Mouse (Mus musculus): ENCODE results near the gene Tom1l1. TPM values are rescaled to one million over a fixed set of nuclear protein-coding genes. Genes with fewer than 3 reads are reported as not detected.

Gene Tom1l1
- polyA plus RNA-seq, 1 experiment, result 27.1 TPM

- TF ChIP-seq POLR2A (IDR thresholded peaks at IDR 0.05; ENCODE audit: low read depth, low read length) (0 out of 2 replicates have a peak, but pooled peaks have one; percentile 17), CTCF (IDR thresholded peaks at IDR 0.05; ENCODE audit: borderline replicate concordance, insufficient read depth, low read length) (no peak)
- peak overlapping the region; percentile 97 for H3K27ac ChIP-seq (ENCODE audit: insufficient read depth, low read length)
- no peak overlapping the region for H3K4me3 ChIP-seq (ENCODE audit: insufficient read depth, low read length)
- peaks cover 7% of the 10 kb centered on the region for H3K4me1 ChIP-seq (ENCODE audit: control insufficient read depth, insufficient read depth, low read length)
Measured at GRCm38 (mm10) chr11:90660662-90661061, 27.5 kb downstream of the Tom1l1 start.

GRCm38 (mm10) chr11:90657527-90657926 lies 30.6 kb downstream of the Tom1l1 start:
- TF ChIP-seq CTCF (IDR thresholded peaks at IDR 0.05; ENCODE audit: borderline replicate concordance, insufficient read depth, low read length), result no peak
- no peak overlapping the region for H3K27ac ChIP-seq (ENCODE audit: insufficient read depth, low read length)

GRCm38 (mm10) chr11:90652603-90653002 lies 35.6 kb downstream of the Tom1l1 start:
- H3K27ac ChIP-seq (ENCODE audit: insufficient read depth, low read length), result no peak overlapping the region
- TF ChIP-seq CTCF (IDR thresholded peaks at IDR 0.05; ENCODE audit: borderline replicate concordance, insufficient read depth, low read length), result no peak
- no peak for TF ChIP-seq POLR2A (IDR thresholded peaks at IDR 0.05; ENCODE audit: low read depth, low read length)
- H3K4me3 ChIP-seq (ENCODE audit: insufficient read depth, low read length), result no peak overlapping the region
- peaks cover 3% of the 10 kb centered on the region; the same call in 1 of the 2 replicates for H3K4me1 ChIP-seq (ENCODE audit: control insufficient read depth, insufficient read depth, low read length)

More at GRCm38 (mm10) chr11:90657527-90657926, 30.6 kb downstream of the Tom1l1 start:
- Histone ChIP-seq H3K4me3 (ENCODE audit: insufficient read depth, low read length) (no peak overlapping the region), H3K4me1 (ENCODE audit: control insufficient read depth, insufficient read depth, low read length) (peaks cover 4% of the 10 kb centered on the region)

GRCm38 (mm10) chr11:90650231-90650885 lies 37.8 kb downstream of the Tom1l1 start:
- TF ChIP-seq POLR2A (IDR thresholded peaks at IDR 0.05; ENCODE audit: low read depth, low read length), result no peak
- no peak for TF ChIP-seq CTCF (IDR thresholded peaks at IDR 0.05; ENCODE audit: borderline replicate concordance, insufficient read depth, low read length)
- H3K27ac ChIP-seq (ENCODE audit: insufficient read depth, low read length), result peak overlapping the region; percentile 74
- H3K4me3 ChIP-seq (ENCODE audit: insufficient read depth, low read length), result no peak overlapping the region
- H3K4me1 ChIP-seq (ENCODE audit: control insufficient read depth, insufficient read depth, low read length), result peaks cover 3% of the 10 kb centered on the region; the same call in 1 of the 2 replicates

GRCm38 (mm10) chr11:90649777-90650176 lies 38.4 kb downstream of the Tom1l1 start:
- no peak for TF ChIP-seq POLR2A (IDR thresholded peaks at IDR 0.05; ENCODE audit: low read depth, low read length)
- TF ChIP-seq CTCF (IDR thresholded peaks at IDR 0.05; ENCODE audit: borderline replicate concordance, insufficient read depth, low read length), result no peak
- H3K27ac ChIP-seq (ENCODE audit: insufficient read depth, low read length), result peak overlapping the region; percentile 74; the same call in 1 of the 2 replicates
- peaks cover 3% of the 10 kb centered on the region; the same call in 1 of the 2 replicates for H3K4me1 ChIP-seq (ENCODE audit: control insufficient read depth, insufficient read depth, low read length)
- H3K4me3 ChIP-seq (ENCODE audit: insufficient read depth, low read length), result no peak overlapping the region

GRCm38 (mm10) chr11:90638312-90638830 lies 49.8 kb downstream of the Tom1l1 start:
- Histone ChIP-seq H3K4me3 (ENCODE audit: insufficient read depth, low read length) (peak overlapping the region; percentile 74), H3K4me1 (ENCODE audit: control insufficient read depth, insufficient read depth, low read length) (no peaks in the 10 kb centered on the region; the same call in 1 of the 2 replicates), H3K27ac (ENCODE audit: insufficient read depth, low read length) (peak overlapping the region; percentile 42)
- no peak for TF ChIP-seq CTCF (IDR thresholded peaks at IDR 0.05; ENCODE audit: borderline replicate concordance, insufficient read depth, low read length)
- TF ChIP-seq POLR2A (IDR thresholded peaks at IDR 0.05; ENCODE audit: low read depth, low read length), result no peak

- peak within 1 kb of the TSS; percentile 81 for H3K27ac ChIP-seq (ENCODE audit: insufficient read depth, low read length)
- H3K4me1 ChIP-seq (ENCODE audit: control insufficient read depth, insufficient read depth, low read length), result no peaks in the 10 kb centered on the region; the same call in 1 of the 2 replicates
- peak; percentile 89 for TF ChIP-seq POLR2A (IDR thresholded peaks at IDR 0.05; ENCODE audit: low read depth, low read length)
- no peak for TF ChIP-seq CTCF (IDR thresholded peaks at IDR 0.05; ENCODE audit: borderline replicate concordance, insufficient read depth, low read length)
- H3K4me3 ChIP-seq (ENCODE audit: insufficient read depth, low read length), result peak within 1 kb of the TSS; percentile 74
Measured at GRCm38 (mm10) chr11:90637440-90638311, 50.5 kb downstream of the Tom1l1 start, which contains the start of the genes Stxbp4 and Cox11. Gene Stxbp4, minus strand, starts transcription at chr11:90638084. Gene Cox11, plus strand, starts transcription at chr11:90638173.

- no peak overlapping the region for H3K27ac ChIP-seq (ENCODE audit: insufficient read depth, low read length)
- no peak for TF ChIP-seq POLR2A (IDR thresholded peaks at IDR 0.05; ENCODE audit: low read depth, low read length)
- TF ChIP-seq CTCF (IDR thresholded peaks at IDR 0.05; ENCODE audit: borderline replicate concordance, insufficient read depth, low read length), result no peak
- no peaks in the 10 kb centered on the region; the same call in 1 of the 2 replicates for H3K4me1 ChIP-seq (ENCODE audit: control insufficient read depth, insufficient read depth, low read length)
- H3K4me3 ChIP-seq (ENCODE audit: insufficient read depth, low read length), result no peak overlapping the region
Measured at GRCm38 (mm10) chr11:90634661-90635060, 53.5 kb downstream of the Tom1l1 start.

- TF ChIP-seq POLR2A (IDR thresholded peaks at IDR 0.05; ENCODE audit: low read depth, low read length) (no peak), CTCF (IDR thresholded peaks at IDR 0.05; ENCODE audit: borderline replicate concordance, insufficient read depth, low read length) (no peak)
- no peaks in the 10 kb centered on the region for H3K4me1 ChIP-seq (ENCODE audit: control insufficient read depth, insufficient read depth, low read length)
- no peak overlapping the region for H3K4me3 ChIP-seq (ENCODE audit: insufficient read depth, low read length)
- H3K27ac ChIP-seq (ENCODE audit: insufficient read depth, low read length), result no peak overlapping the region
Measured at GRCm38 (mm10) chr11:90632480-90632879, 55.7 kb downstream of the Tom1l1 start.

Data from embryonic fibroblast, embryonic 13.5 days (primary cell).